28 mouse cellular contexts compared by ENCODE assay signal in genomic region chr11:80515895-80516294, GRCm38 (mm10). TPM values are rescaled to one million over a fixed set of nuclear protein-coding genes. Genes with fewer than 3 reads are reported as not detected.
DNase-seq lines count a peak whose midpoint lies in the region; ATAC-seq and TF ChIP-seq lines count a peak whose summit lies in the region.
"Had no signal": no experiment of that assay in that cellular context is flagged by ENCODE, and none has a peak within 500 bp of the region (broad histone marks: within the 10 kb centered on the region; RNA-seq: fewer than 3 reads in every experiment).

No protein-coding gene starts in this region.

- no peak for DNase-seq in hindbrain, embryonic 14.5 days (ENCODE audit: low spot score)
- DNase-seq in limb, embryonic 10.5 days (ENCODE audit: low spot score) = no peak
- DNase-seq in CH12.LX (ENCODE audit: extremely low read depth) = no peak
- no peak for DNase-seq in forebrain, embryonic 14.5 days (ENCODE audit: low spot score)
- DNase-seq in lung, adult 2 months = no peak
- no peak for DNase-seq in heart, adult 18-20 months
- DNase-seq: adrenal gland, postnatal 14 days; cerebellum, adult 11-12 months; cerebellum, adult 9-11 months; gastrocnemius, postnatal 10 days; heart, postnatal 14 days; kidney, adult 8-10 months; kidney, postnatal 4 days; layer of hippocampus, postnatal 36 days; lung, postnatal 36 days; right cerebral cortex, adult 18-20 months; spleen, adult 18-20 months; thymus, adult 2 months; thymus, postnatal 36 days had no signal

- H3K9ac ChIP-seq in hindbrain, embryonic 14.5 days = 0 out of 2 replicates have a peak overlapping the region, but pooled peaks have one; percentile 1
- no peak overlapping the region for H3K9ac ChIP-seq in hindbrain, embryonic 16.5 days (ENCODE audit: low read depth, low read length)
- no peak overlapping the region for H3K9ac ChIP-seq in limb, embryonic 12.5 days (replicated peaks)
- H3K9ac ChIP-seq in CH12.LX (ENCODE audit: insufficient read depth, low read depth) = no peak overlapping the region
- no peak overlapping the region; the same call in 1 of the 2 replicates for H3K9ac ChIP-seq in forebrain, embryonic 14.5 days (ENCODE audit: low read length)
- H3K9ac ChIP-seq: embryonic facial prominence, embryonic 13.5 days; limb, embryonic 13.5 days had no signal

- in situ Hi-C loops in CH12.LX (cut with MboI; ENCODE audit: low pct_ligation_motif_present, low pct_unique_long_range_greater_than_20kb, low sequenced_read_pairs) = no loop called here

- no peak overlapping the region for H3K4me3 ChIP-seq in hindbrain, embryonic 14.5 days (replicated peaks; ENCODE audit: low read length)
- H3K4me3 ChIP-seq in hindbrain, embryonic 16.5 days (ENCODE audit: low read length) = no peak overlapping the region
- no peak overlapping the region for H3K4me3 ChIP-seq in limb, embryonic 12.5 days (replicated peaks)
- no peak overlapping the region for H3K4me3 ChIP-seq in limb, embryonic 10.5 days
- H3K4me3 ChIP-seq in CH12.LX (replicated peaks in 1 of 3; ENCODE audit: low read depth in 2 of 3, low read length in 2 of 3, poor library complexity in 1 of 3) = no peak overlapping the region
- no peak overlapping the region for H3K4me3 ChIP-seq in forebrain, embryonic 14.5 days (ENCODE audit: low read depth, low read length)
- H3K4me3 ChIP-seq in lung, adult 2 months (replicated peaks; ENCODE audit: extremely low read depth, low read depth, low read length) = no peak overlapping the region
- H3K4me3 ChIP-seq: embryonic facial prominence, embryonic 13.5 days; limb, embryonic 13.5 days had no signal

- dilution Hi-C loops in CH12.LX (cut with MboI; ENCODE audit: extremely low pct_ligation_motif_present, extremely low pct_unique_long_range_greater_than_20kb, low sequenced_read_pairs) = no loop called here

- no peak overlapping the region for H3K4me2 ChIP-seq in hindbrain, embryonic 14.5 days (replicated peaks)
- H3K4me2 ChIP-seq in hindbrain, embryonic 16.5 days (ENCODE audit: low read length) = no peak overlapping the region
- no peak overlapping the region for H3K4me2 ChIP-seq in limb, embryonic 12.5 days
- H3K4me2 ChIP-seq in CH12.LX (ENCODE audit: insufficient read depth, low read depth, poor library complexity, severe bottlenecking) = no peak overlapping the region
- no peak overlapping the region for H3K4me2 ChIP-seq in forebrain, embryonic 14.5 days (ENCODE audit: low read length)
- H3K4me2 ChIP-seq: embryonic facial prominence, embryonic 13.5 days; limb, embryonic 13.5 days; liver, embryonic 11.5 days had no signal

- H3K9me3 ChIP-seq in hindbrain, embryonic 14.5 days (ENCODE audit: control insufficient read depth, low read length) = no peaks in the 10 kb centered on the region
- no peaks in the 10 kb centered on the region for H3K9me3 ChIP-seq in hindbrain, embryonic 16.5 days (ENCODE audit: control insufficient read depth, low read length)
- H3K9me3 ChIP-seq in limb, embryonic 12.5 days = no peaks in the 10 kb centered on the region
- no peaks in the 10 kb centered on the region for H3K9me3 ChIP-seq in limb, embryonic 10.5 days (replicated peaks)
- peaks cover 9% of the 10 kb centered on the region for H3K9me3 ChIP-seq in CH12.LX (replicated peaks; ENCODE audit: low read length)
- no peaks in the 10 kb centered on the region for H3K9me3 ChIP-seq in forebrain, embryonic 14.5 days (replicated peaks; ENCODE audit: control insufficient read depth, low read length)
- H3K9me3 ChIP-seq: embryonic facial prominence, embryonic 13.5 days; limb, embryonic 13.5 days; megakaryocyte, embryonic 14.5 days had no signal

- TF ChIP-seq RAD21 in CH12.LX (IDR thresholded peaks at IDR 0.05; ENCODE audit: low read depth, low read length) = no peak

- H3K27ac ChIP-seq in hindbrain, embryonic 14.5 days = no peak overlapping the region
- H3K27ac ChIP-seq in hindbrain, embryonic 16.5 days (ENCODE audit: low read depth, low read length) = no peak overlapping the region; the same call in 1 of the 2 replicates
- 0 out of 2 replicates have a peak overlapping the region, but pooled peaks have one; percentile 23 for H3K27ac ChIP-seq in limb, embryonic 12.5 days
- no peak overlapping the region for H3K27ac ChIP-seq in limb, embryonic 10.5 days
- peak overlapping the region; percentile 55; the same call in 1 of the 2 replicates for H3K27ac ChIP-seq in CH12.LX (ENCODE audit: insufficient read depth, low read depth)
- peak overlapping the region; percentile 15 for H3K27ac ChIP-seq in forebrain, embryonic 14.5 days (ENCODE audit: low read depth, low read length)
- H3K27ac ChIP-seq: kidney, postnatal 0 days; limb, embryonic 13.5 days; stomach, postnatal 0 days had no signal

- H3K4me1 ChIP-seq in hindbrain, embryonic 14.5 days (replicated peaks; ENCODE audit: control insufficient read depth, insufficient read depth, low read length) = peaks cover 46% of the 10 kb centered on the region
- peaks cover 39% of the 10 kb centered on the region for H3K4me1 ChIP-seq in hindbrain, embryonic 16.5 days (ENCODE audit: control insufficient read depth, insufficient read depth, low read depth, low read length)
- peaks cover 19% of the 10 kb centered on the region for H3K4me1 ChIP-seq in limb, embryonic 12.5 days (replicated peaks)
- peaks cover 21% of the 10 kb centered on the region for H3K4me1 ChIP-seq in limb, embryonic 10.5 days
- peaks cover 23 to 53% of the 10 kb centered on the region in 2 experiments for H3K4me1 ChIP-seq in CH12.LX (ENCODE audit: control insufficient read depth in 1 of 2, insufficient read depth in 2 of 2)
- peaks cover 64% of the 10 kb centered on the region for H3K4me1 ChIP-seq in forebrain, embryonic 14.5 days (ENCODE audit: control insufficient read depth, insufficient read depth, low read length)
- no peaks in the 10 kb centered on the region for H3K4me1 ChIP-seq in lung, adult 2 months (ENCODE audit: control insufficient read depth, insufficient read depth, low read length)

- TF ChIP-seq EP300 in CH12.LX (IDR thresholded peaks at IDR 0.05; ENCODE audit: low read length) = no peak

- ATAC-seq in hindbrain, embryonic 14.5 days (ENCODE audit: low FRiP score) = no peak
- no peak for ATAC-seq in hindbrain, embryonic 16.5 days
- ATAC-seq in limb, embryonic 12.5 days (ENCODE audit: insufficient number of reproducible peaks, insufficient read depth, low FRiP score, low TSS enrichment, low read depth) = no peak
- no peak for ATAC-seq in forebrain, embryonic 14.5 days
- ATAC-seq: intestine, embryonic 16.5 days had no signal

- 80% methylated on average over 8 of the region's 8 CpGs for whole genome bisulfite sequencing in hindbrain, embryonic 14.5 days
- 75% methylated on average over 8 of the region's 8 CpGs for WGBS in hindbrain, embryonic 16.5 days
- WGBS in limb, embryonic 12.5 days = 76% methylated on average over 8 of the region's 8 CpGs
- WGBS in limb, embryonic 10.5 days = 86% methylated on average over 8 of the region's 8 CpGs
- 76% methylated on average over 8 of the region's 8 CpGs for WGBS in forebrain, embryonic 14.5 days
- WGBS in lung, adult 2 months = 86% methylated on average over 8 of the region's 8 CpGs

- H3K36me3 ChIP-seq in hindbrain, embryonic 14.5 days (replicated peaks; ENCODE audit: control insufficient read depth, insufficient read depth) = no peaks in the 10 kb centered on the region
- H3K36me3 ChIP-seq in hindbrain, embryonic 16.5 days (ENCODE audit: control insufficient read depth, insufficient read depth, low read length) = no peaks in the 10 kb centered on the region
- H3K36me3 ChIP-seq in limb, embryonic 12.5 days = no peaks in the 10 kb centered on the region
- H3K36me3 ChIP-seq in limb, embryonic 10.5 days = no peaks in the 10 kb centered on the region
- peaks cover 0 to 4% of the 10 kb centered on the region in 2 experiments for H3K36me3 ChIP-seq in CH12.LX (replicated peaks in 1 of 2; ENCODE audit: control insufficient read depth in 1 of 2, insufficient read depth in 1 of 2, low read length in 1 of 2)
- H3K36me3 ChIP-seq in forebrain, embryonic 14.5 days (ENCODE audit: control insufficient read depth, insufficient read depth, low read length) = no peaks in the 10 kb centered on the region
- H3K36me3 ChIP-seq: embryonic facial prominence, embryonic 13.5 days; limb, embryonic 13.5 days had no signal

- no peaks in the 10 kb centered on the region for H3K79me2 ChIP-seq in CH12.LX (replicated peaks; ENCODE audit: control insufficient read depth, extremely low read depth, insufficient read depth, poor library complexity, severe bottlenecking)

- no peak for TF ChIP-seq CTCF in CH12.LX (conservative IDR thresholded peaks at IDR 0.05 in 1 of 2, IDR thresholded peaks at IDR 0.05 in 1 of 2; ENCODE audit: low read depth in 2 of 2, low read length in 2 of 2)
- no peak for TF ChIP-seq CTCF in lung, adult 2 months (IDR thresholded peaks at IDR 0.05; ENCODE audit: insufficient read depth, low read length)

- no peak for TF ChIP-seq POLR2A in CH12.LX (IDR thresholded peaks at IDR 0.05; ENCODE audit: low read depth, low read length)
- TF ChIP-seq POLR2A in lung, adult 2 months (IDR thresholded peaks at IDR 0.05; ENCODE audit: borderline replicate concordance, extremely low read depth, low read depth, low read length) = no peak

- no peaks in the 10 kb centered on the region for H3K27me3 ChIP-seq in hindbrain, embryonic 14.5 days (ENCODE audit: control insufficient read depth, insufficient read depth, low read length)
- H3K27me3 ChIP-seq in hindbrain, embryonic 16.5 days (replicated peaks; ENCODE audit: control insufficient read depth, insufficient read depth, low read length) = no peaks in the 10 kb centered on the region
- H3K27me3 ChIP-seq in limb, embryonic 12.5 days = no peaks in the 10 kb centered on the region
- no peaks in the 10 kb centered on the region for H3K27me3 ChIP-seq in limb, embryonic 10.5 days (ENCODE audit: low read depth, poor library complexity, severe bottlenecking)
- no peaks in the 10 kb centered on the region for H3K27me3 ChIP-seq in CH12.LX (replicated peaks)
- H3K27me3 ChIP-seq in forebrain, embryonic 14.5 days (replicated peaks; ENCODE audit: control insufficient read depth, insufficient read depth, low read length) = no peaks in the 10 kb centered on the region
- H3K27me3 ChIP-seq: embryonic facial prominence, embryonic 13.5 days; limb, embryonic 13.5 days had no signal

TF ChIP-seq in CH12.LX, 34 proteins besides CTCF, POLR2A, EP300 and RAD21 (continues in another document):
- TF ChIP-seq TBP (conservative IDR thresholded peaks at IDR 0.05; ENCODE audit: low read depth, low read length) (no peak), MAFK (IDR thresholded peaks at IDR 0.05; ENCODE audit: insufficient replicate concordance, low read length) (no peak)

RNA-seq across cellular contexts. Expression of gene Cdk5r1, which starts 39.1 kb away (rescaled TPM):
- 90.1 and 92.7 TPM in 2 replicates for polyA plus RNA-seq in hindbrain, embryonic 14.5 days (2014; fragmentation: Nextera tagmentation; extraction: Ambion mirVana)
- 77.3 and 81.1 TPM in 2 replicates for polyA plus RNA-seq in hindbrain, embryonic 16.5 days (2015; fragmentation: Nextera tagmentation; extraction: Ambion mirVana)
- 4.7 and 4.8 TPM in 2 replicates for polyA plus RNA-seq in limb, embryonic 12.5 days (2016; fragmentation: Nextera tagmentation; extraction: Ambion mirVana)
- polyA plus RNA-seq in limb, embryonic 10.5 days (2016; fragmentation: Nextera tagmentation; extraction: Ambion mirVana) = 1.4 and 1.6 TPM in 2 replicates
- total RNA-seq in CH12.LX (2012; rRNA removed) (12.7 and 23.3 TPM in 2 replicates), CH12.LX (2014; rRNA removed) (2.6 and 2.8 TPM in 2 replicates)
- 2.7 and 3.5 TPM in 2 replicates for polyA plus RNA-seq in CH12.LX (2012; ENCODE audit: insufficient read length, low read depth)
- polyA plus RNA-seq in forebrain, embryonic 14.5 days (2014; fragmentation: Nextera tagmentation; extraction: Ambion mirVana) = 85.8 and 91.8 TPM in 2 replicates
- polyA plus RNA-seq in lung, adult 2 months (2012; rRNA removed) = 1.2 and 1.5 TPM in 2 replicates
- total RNA-seq in heart, adult 18-20 months (2021) = under 1 TPM; 0.45 to 0.59 TPM

Comparison
In these comparisons a context has a peak if more than half of its experiments do, and no peak if none do; other contexts are left out.
1. H3K27ac ChIP-seq: peak in limb, embryonic 12.5 days (single experiment), CH12.LX (single experiment) and forebrain, embryonic 14.5 days (single experiment); none in hindbrain, embryonic 14.5 days (single experiment), hindbrain, embryonic 16.5 days (single experiment) and limb, embryonic 10.5 days (single experiment).
2. RNA of gene Cdk5r1, which starts 39.1 kb away (polyA plus RNA-seq): 90.1 to 92.7 TPM in hindbrain, embryonic 14.5 days, 85.8 to 91.8 TPM in forebrain, embryonic 14.5 days and 77.3 to 81.1 TPM in hindbrain, embryonic 16.5 days; 4.7 to 4.8 TPM in limb, embryonic 12.5 days, 2.7 to 3.5 TPM in CH12.LX, 1.4 to 1.6 TPM in limb, embryonic 10.5 days and 1.2 to 1.5 TPM in lung, adult 2 months; every median in the first group is over 10 times any median in the second.